Mouse (Mus musculus) gonadal fat pad, adult 2 months (tissue): Measurements from ENCODE around the gene Ybx2. TPM values are rescaled to one million over a fixed set of nuclear protein-coding genes. Genes with fewer than 3 reads are reported as not detected.
"Not testable (repeated sequence)": the region's sequence is repeated elsewhere in the genome, so short reads cannot be mapped to it uniquely, and the experiment has no call there.

ENCODE experiments used
- DNase-seq: peaks from one replicate; pipeline ENCODE4 v3.0.0-alpha.2; 2012; ENCODE audit warnings: low read depth
- polyA plus RNA-seq: library from polyadenylated mRNA; depleted of rRNA; stranded (reverse); fragments of >200 nt; gene quantifications from 2 replicates; pipeline ENCODE4 v1.2.3, GENCODE M21; 2012

Gene Ybx2
- polyA plus RNA-seq, 1 experiment, result 19.2 TPM

- DNase-seq, result no peak
Observed at GRCm38 (mm10) chr11:69914917-69915430, 20.6 kb upstream of the Ybx2 start.

DNA sequence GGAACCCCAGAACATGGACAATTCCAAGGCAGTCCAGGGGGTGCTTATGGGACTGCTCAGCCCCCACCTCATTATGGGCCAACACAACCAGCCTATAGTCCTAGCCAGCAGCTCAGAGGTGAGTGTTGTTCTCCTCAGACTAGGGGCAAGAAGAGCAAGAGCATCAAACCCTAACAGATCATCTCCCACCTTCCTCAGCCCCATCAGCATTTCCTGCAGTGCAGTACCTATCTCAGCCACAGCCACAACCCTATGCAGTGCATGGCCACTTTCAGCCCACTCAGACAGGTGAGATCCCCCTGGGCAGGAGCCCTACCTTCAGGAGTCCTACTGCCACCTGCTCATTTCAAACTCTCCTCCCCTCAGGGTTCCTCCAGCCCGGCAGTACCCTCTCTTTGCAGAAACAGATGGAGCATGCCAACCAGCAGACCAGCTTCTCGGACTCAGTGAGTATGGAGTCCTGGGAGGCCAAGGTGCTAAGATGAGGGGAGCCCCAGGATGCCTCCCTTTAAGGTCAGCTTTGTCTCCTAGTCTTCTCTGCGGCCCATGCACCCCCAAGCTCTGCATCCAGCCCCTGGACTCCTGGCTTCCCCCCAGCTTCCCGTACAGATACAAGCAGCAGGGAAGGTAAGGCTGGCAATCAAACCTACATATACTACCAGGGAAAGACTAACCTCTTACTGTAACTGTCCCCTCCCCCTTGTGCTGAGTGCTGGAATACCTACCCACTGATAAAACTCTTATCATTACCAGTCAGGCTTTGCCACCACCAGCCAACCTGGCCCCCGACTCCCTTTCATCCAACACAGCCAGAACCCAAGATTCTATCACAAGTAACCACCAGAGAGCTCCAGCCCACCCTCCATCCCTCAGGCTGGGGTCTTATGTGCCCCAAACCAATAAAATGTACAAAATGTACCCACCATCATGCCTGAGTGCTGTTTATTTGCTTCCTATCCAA lies 19.6 kb upstream of the Ybx2 start:
- DNase-seq, result no peak

GRCm38 (mm10) chr11:69916652-69917378 lies 18.8 kb upstream of the Ybx2 start:
- not testable (repeated sequence) for DNase-seq

- DNase-seq, result no peak
Observed at GRCm38 (mm10) chr11:69917379-69917948, 18.1 kb upstream of the Ybx2 start.

DNA sequence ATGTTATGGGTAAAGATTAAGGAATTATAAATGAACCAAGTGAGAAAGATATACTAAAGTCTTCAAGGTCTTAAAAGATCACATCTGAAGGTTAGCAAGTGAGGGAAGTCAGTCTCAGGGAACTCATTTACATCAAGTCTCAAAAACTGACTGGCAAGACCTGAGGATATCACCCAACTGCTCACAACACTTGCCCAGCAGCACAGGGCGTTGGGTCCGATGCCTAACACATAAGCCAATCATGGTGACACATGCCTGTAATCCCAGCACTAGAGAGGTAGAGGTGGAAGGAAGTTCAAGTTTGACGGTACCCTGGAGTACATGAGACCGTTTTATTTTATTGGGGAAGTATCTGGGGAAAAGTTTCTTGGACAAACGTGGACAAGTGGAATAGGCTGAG lies 17.5 kb upstream of the Ybx2 start:
- DNase-seq, result no peak

DNA sequence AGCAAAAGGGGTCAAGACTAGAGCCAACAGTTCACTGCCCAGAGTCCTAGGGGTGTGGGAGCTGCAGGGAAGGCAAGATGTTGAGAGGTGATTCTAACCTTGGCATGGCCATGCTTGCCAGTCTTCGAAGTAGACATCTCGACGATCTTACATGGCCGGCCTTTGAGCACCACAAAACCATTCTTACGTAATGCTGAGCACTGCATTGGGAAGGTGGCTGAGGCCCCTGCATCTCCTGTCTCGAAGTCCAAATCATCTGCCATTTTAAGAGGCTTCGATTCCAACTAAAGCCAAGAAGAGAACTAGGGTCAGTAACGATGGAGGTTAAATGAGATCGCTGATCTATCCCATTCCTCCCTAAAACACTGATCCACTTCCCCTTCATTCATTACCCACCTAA lies 16.5 kb upstream of the Ybx2 start:
- no peak for DNase-seq

DNA sequence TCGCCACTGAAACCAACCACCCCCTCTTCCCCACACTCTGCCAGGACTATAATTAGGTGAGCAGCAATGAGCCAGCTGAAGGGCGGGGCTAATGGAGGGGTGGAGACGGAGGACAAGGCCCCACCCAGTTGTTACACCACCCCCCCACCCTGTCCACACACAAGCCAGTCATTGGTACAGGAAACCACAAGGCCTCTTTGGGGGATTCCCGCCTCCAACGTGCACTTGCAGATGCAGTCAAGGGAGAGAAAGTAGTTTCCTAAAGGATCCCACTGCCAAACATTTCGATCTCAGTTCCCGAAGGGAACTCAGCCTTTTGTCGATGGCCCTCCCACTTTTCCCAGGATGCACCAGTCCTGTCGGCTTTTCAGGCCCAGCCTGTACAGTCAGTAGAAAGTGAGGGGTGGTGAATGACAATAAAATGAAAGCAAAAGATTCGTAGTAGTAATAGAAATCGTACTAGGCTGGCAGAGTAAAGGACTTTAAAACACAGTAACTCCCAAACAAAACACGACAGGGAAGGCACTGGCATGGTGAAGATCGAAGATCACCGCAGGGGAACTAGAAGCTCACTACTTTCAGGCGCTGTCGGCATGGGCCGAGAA lies 15.8 kb upstream of the Ybx2 start:
- DNase-seq, result peak; percentile 69

DNA sequence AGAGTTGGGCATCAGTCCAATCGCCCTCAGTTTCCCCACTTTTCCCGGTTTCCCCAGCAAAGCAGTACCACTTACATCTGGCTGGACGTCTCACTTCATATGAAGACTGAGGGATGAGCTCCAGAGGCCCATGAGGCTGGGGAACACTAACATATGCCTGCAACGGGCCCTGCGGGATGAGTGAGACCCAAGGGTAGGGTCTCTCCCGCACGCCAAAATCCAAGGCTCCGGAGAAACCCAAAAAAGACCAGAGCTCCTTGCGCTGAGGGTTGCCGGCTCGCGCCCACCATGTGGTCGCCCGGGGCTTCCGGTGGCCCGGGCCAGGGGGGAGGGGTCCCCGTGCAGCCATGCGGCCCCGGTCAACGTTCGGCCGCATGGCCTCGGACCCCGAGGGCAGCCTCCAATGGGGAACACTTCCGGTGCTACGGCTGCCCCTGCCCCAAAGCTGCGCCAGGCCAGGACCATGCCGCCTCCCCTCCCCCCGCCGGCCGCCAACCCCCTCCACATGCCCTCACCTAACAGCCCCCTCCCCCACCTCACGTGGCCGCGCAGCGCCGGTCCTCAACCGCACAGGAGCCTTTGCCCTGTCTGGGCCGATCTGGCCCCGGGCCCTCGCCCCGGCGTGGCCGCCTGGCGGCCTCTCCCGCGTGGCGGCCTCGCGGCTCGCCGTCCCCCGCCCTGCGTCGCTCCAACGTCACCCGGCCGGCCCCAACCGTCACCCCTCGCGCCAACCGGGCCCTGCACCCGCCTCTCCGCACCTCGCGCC lies 15.1 kb upstream of the Ybx2 start:
- no peak for DNase-seq

DNA sequence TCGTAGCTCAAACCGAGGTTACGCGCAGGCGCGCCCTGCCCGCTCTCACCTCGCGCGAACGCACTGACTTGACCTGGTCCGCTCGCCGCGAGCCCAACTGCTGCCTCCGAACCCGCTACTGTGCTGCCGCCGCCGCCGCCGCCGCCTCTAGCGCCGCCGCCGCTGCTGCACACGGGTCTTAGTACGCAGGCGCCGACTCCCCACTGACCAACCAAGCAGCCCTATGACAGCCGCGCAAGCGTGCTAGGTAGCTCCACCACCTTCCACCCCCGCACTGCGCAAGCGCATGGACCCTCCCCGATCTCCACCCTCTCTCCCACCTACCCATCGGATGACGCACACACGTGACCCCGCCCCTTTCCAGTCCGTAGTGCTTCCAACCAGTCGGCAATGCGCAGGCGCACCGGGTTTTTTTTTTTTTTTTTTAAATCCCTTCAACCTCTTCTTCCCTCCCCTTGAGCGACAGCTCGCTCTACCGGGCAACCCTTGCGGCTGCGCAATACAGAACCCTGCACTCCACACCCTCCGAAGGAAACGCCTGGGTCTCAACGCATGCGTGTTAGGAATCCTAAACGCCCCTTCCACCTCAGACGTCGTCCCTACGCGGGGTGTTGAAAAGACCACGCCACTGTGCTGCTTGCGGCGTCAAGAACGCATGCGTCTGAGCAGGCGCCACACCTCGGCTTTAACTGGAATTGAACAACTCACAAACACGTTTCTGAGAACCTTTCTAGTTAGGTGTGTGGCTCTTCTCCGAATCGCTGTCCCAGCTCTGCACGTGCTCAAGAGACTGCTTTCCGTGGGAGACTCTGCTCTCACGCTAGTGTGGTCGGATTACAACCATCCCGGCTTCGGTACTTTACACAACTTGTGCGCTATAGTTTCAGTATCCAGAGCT lies 14.2 kb upstream of the Ybx2 start, which contains the start of gene Eif5a:
Gene Eif5a (minus strand): TSS at position 845 of the 898 bp plus-strand sequence.
- peak; percentile 96 for DNase-seq

DNA sequence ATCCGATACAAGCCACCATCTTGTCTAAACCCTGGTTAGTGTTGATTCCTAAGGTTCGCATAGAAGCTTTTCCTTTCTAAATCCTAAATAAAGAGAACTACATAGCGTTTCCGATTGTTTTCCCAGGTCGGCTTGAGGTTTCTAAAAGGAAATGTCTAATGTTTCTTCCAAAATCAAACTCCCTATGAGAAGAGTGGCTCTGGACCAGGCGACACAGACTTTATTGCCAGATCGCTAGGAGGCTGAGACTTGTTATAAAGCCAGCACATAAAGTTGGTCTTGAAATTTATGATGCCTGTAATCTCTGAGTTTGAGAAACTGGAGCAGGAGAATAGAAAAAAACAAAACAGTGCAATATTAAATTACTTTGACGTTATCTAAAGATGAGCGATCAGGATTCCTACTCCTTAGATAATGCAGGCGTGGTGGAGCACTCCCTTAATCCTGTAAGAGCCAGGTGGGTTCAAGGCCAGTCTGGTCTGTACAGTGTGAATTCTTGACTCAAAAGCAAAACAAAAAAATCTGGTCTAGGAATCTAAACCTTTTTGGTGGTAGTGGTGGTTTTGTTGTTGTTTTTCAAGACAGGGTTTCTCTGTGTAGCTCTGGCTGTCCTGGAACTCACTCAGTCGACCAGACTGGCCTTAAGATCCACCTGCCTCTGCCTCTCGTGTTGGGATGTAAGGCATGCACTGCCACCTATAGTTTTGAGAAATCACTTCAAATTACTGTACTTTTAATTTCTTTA lies 13.4 kb upstream of the Ybx2 start:
- peak; percentile 41 for DNase-seq

- DNase-seq, result peak; percentile 63
Observed at GRCm38 (mm10) chr11:69922796-69923195, 12.8 kb upstream of the Ybx2 start.

DNA sequence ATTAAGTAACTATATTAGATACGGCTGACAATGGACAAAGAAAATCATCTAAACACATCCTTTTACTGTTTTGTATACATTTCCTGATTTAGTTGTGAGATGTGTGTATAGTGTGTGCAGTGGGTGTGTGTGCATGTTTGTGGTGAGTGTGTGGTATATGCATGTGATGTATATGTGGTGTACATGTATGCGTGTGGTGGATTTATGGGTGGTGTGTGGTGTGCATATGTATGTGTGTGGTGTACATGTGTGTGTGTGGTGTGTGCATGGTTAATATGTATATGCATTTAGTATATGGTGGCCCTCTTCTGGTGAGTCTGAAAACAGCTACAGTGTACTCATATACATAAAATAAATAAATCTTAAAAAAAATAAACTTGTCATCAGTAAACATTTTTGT lies 8.1 kb upstream of the Ybx2 start:
- DNase-seq, result no peak

DNA sequence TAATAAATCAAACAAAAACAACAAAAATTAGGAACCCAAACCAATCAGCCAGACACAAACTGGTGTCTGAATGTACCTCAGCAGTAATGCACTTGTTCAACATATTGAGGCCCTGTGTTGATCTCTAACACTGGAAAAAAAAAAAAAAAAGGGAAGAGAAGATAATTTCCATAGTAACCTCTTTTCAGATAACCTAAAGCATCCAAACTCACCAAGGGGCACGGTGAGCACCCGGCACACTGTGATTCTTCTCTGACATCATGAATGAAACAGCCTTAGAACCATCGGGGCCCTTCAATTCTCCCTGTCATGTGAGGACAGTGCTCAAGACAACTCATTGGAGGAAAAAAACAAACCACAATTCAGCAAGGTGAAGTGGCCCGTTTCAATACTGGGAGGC lies 5.9 kb upstream of the Ybx2 start:
- no peak for DNase-seq

DNA sequence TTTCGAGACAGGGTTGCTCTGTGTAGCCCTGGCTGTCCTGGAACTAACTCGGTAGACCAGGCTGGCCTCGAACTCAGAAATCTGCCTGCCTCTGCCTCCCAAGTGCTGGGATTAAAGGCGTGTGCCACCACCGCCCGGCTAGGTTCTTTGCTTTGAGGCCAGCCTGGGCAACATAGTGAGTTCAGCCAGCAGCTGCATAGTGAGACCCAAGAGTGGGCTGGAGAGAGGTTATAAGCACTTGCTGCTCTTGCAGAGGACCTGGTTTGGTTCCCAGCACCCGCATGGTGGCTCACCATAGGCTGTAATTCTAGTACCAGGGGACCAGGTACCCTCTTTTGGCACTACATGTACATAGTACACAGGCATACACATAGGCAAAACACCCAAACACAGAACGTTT lies 5.4 kb upstream of the Ybx2 start:
- not testable (repeated sequence) for DNase-seq

DNA sequence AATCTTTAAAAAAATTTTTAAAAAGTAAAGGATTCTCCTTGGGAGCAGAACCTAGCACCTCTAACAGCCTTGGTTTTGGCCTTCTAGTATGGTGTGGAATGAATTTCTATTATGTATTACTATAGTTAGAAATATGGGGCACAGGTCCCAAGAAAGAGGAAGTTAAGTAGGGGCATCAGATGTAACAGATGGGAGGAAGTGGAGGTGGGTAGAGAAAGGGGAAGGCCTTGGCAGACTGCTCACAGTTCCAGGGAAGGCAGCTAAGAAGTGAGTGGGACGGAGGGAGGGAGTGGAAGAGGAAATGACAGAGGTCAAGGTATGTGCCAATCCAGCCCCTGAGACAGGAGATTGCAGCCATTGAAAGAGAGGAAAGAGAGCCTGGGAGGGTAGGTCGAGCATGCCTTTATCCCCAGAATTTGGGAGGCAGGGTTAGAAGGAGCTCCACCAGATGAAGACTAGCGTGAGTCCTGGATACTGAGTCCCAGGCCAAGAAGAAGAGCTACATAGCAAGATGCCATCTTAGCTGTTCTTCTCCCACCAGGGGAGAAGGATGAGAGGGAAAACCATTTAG lies 4.5 kb upstream of the Ybx2 start:
- no peak for DNase-seq

- no peak for DNase-seq
Observed at GRCm38 (mm10) chr11:69931769-69932168, 3.8 kb upstream of the Ybx2 start.

- no peak for DNase-seq
Observed at GRCm38 (mm10) chr11:69932254-69932653, 3.3 kb upstream of the Ybx2 start.

- no peak for DNase-seq
Observed at GRCm38 (mm10) chr11:69933066-69933465, 2.5 kb upstream of the Ybx2 start.

- no peak for DNase-seq
Observed at GRCm38 (mm10) chr11:69934169-69934568, 1.4 kb upstream of the Ybx2 start.
